Mouse (Mus musculus): Measurements from ENCODE around the gene Rnf5. TPM values are rescaled to one million over a fixed set of nuclear protein-coding genes. Genes with fewer than 3 reads are reported as not detected.

Gene Rnf5
- polyA plus RNA-seq, 1 experiment from 2014 or later = 180 TPM

DNA sequence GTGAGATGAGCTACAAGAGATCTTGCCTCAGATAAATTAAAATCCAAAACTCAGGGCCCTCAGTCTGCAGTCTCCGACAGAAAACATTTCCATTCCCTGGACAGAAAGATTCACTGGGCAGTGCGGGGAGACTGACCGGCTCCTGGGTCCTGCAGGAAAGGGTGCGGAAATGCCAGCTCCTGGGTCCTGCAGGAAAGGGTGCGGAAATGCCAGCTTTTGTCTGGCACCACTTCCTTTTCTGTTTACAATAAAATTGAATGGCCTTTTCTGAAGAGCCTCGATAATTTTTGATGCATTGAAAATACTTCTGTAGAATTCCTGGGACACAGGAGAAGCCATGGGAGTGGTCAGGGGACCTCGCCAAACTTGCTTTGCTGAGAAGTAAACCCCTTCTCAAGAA is 44.4 kb downstream of the Rnf5 start:
- no peak overlapping the region for H3K4me3 ChIP-seq (ENCODE audit: low read depth, low read length)
- H3K36me3 ChIP-seq (ENCODE audit: control insufficient read depth, insufficient read depth, low read length) = no peaks in the 10 kb centered on the region
- no peak overlapping the region for H3K9ac ChIP-seq (ENCODE audit: low read length)
- WGBS = 84% methylated on average over 7 of the region's 7 CpGs
- no peak for DNase-seq (ENCODE audit: low spot score, missing footprints)
- H3K9me3 ChIP-seq (ENCODE audit: control insufficient read depth, low read length) = no peaks in the 10 kb centered on the region
- no peaks in the 10 kb centered on the region for H3K4me1 ChIP-seq (ENCODE audit: control insufficient read depth, insufficient read depth, low read length)
- no peaks in the 10 kb centered on the region for H3K27me3 ChIP-seq (ENCODE audit: control insufficient read depth, insufficient read depth, low read length)
- H3K4me2 ChIP-seq = no peak overlapping the region
- no peak for ATAC-seq (ENCODE audit: low FRiP score)
- H3K27ac ChIP-seq (ENCODE audit: low read depth, low read length) = no peak overlapping the region

GRCm38 (mm10) chr17:34557411-34557810 is 46.1 kb downstream of the Rnf5 start:
- no peaks in the 10 kb centered on the region for H3K36me3 ChIP-seq (ENCODE audit: control insufficient read depth, insufficient read depth, low read length)
- 83% methylated on average over 11 of the region's 11 CpGs for WGBS

DNA sequence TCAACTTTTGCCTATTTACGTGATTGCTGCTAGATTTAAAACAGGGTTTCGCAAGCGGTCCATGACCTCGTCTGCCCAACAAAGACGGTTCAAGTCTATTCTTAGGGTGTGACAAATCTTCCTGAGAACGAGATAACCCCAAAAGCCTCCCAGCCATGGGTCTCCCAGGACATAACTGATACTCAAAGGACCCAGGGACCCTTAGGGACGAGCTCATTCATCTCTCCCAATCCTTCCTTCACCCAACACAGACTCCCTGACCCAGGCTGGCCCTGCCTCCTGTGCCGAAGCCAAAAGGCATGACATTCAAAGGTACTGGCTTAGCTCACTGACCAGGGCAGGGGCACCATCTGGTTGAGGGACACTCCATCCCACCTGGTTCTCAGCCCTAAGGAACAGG is 47.1 kb downstream of the Rnf5 start:
- Histone ChIP-seq H3K4me2 (no peak overlapping the region), H3K27ac (ENCODE audit: low read depth, low read length) (no peak overlapping the region), H3K36me3 (ENCODE audit: control insufficient read depth, insufficient read depth, low read length) (no peaks in the 10 kb centered on the region), H3K4me3 (ENCODE audit: low read depth, low read length) (no peak overlapping the region), H3K27me3 (ENCODE audit: control insufficient read depth, insufficient read depth, low read length) (no peaks in the 10 kb centered on the region), H3K4me1 (ENCODE audit: control insufficient read depth, insufficient read depth, low read length) (no peaks in the 10 kb centered on the region), H3K9ac (ENCODE audit: low read length) (no peak overlapping the region), H3K9me3 (ENCODE audit: control insufficient read depth, low read length) (no peaks in the 10 kb centered on the region)
- ATAC-seq (ENCODE audit: low FRiP score) = no peak
- WGBS = 81% methylated on average over 8 of the region's 8 CpGs
- no peak for DNase-seq (ENCODE audit: low spot score, missing footprints)

More at GRCm38 (mm10) chr17:34557411-34557810, 46.1 kb downstream of the Rnf5 start:
- no peak for DNase-seq (ENCODE audit: low spot score, missing footprints)
- ATAC-seq (ENCODE audit: low FRiP score) = no peak
- H3K9me3 ChIP-seq (ENCODE audit: control insufficient read depth, low read length) = no peaks in the 10 kb centered on the region
- no peak overlapping the region for H3K4me2 ChIP-seq
- H3K27me3 ChIP-seq (ENCODE audit: control insufficient read depth, insufficient read depth, low read length) = no peaks in the 10 kb centered on the region
- H3K4me3 ChIP-seq (ENCODE audit: low read depth, low read length) = no peak overlapping the region
- no peak overlapping the region for H3K9ac ChIP-seq (ENCODE audit: low read length)
- H3K4me1 ChIP-seq (ENCODE audit: control insufficient read depth, insufficient read depth, low read length) = no peaks in the 10 kb centered on the region
- no peak overlapping the region for H3K27ac ChIP-seq (ENCODE audit: low read depth, low read length)

DNA sequence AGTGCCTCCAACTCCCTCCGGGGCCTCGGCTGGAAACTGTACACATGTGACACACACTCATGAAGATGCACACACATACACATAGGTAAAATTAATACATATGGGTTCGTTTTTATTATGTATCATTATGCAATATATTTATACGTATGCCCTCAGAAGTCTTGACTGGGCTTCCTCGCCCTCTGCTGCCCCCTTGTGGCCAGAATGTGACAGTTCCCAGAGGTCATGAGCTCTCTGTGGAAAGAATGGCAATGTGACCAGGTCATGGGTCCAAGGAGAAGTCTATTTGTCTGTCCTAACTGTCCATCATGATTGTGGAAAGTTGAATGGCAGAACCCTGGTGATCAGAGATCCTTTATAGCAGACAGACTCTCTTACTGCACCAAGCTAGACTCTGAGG is 48.0 kb downstream of the Rnf5 start:
- no peaks in the 10 kb centered on the region for H3K9me3 ChIP-seq (ENCODE audit: control insufficient read depth, low read length)
- 24% methylated on average over 5 of the region's 5 CpGs for WGBS
- no peak overlapping the region for H3K4me3 ChIP-seq (ENCODE audit: low read depth, low read length)
- H3K27me3 ChIP-seq (ENCODE audit: control insufficient read depth, insufficient read depth, low read length) = no peaks in the 10 kb centered on the region
- peak; percentile 95 for DNase-seq (ENCODE audit: low spot score, missing footprints)
- 0 out of 2 replicates have a peak, but pooled peaks have one; percentile 55 for ATAC-seq (ENCODE audit: low FRiP score)
- H3K9ac ChIP-seq (ENCODE audit: low read length) = no peak overlapping the region
- no peak overlapping the region for H3K4me2 ChIP-seq
- H3K27ac ChIP-seq (ENCODE audit: low read depth, low read length) = no peak overlapping the region
- no peaks in the 10 kb centered on the region for H3K4me1 ChIP-seq (ENCODE audit: control insufficient read depth, insufficient read depth, low read length)
- H3K36me3 ChIP-seq (ENCODE audit: control insufficient read depth, insufficient read depth, low read length) = no peaks in the 10 kb centered on the region

Other genes with a start within 250 kb of the Rnf5 start
- 0.07 TPM in 1 of 2 replicates, not detected in the other for gene Btnl2, start 248.9 kb downstream of the Rnf5 start, polyA plus RNA-seq (2014; fragmentation: Nextera tagmentation; extraction: Ambion mirVana)
- not detected in 2 replicates for gene Btnl1, start 226.6 kb downstream of the Rnf5 start, polyA plus RNA-seq (2014; fragmentation: Nextera tagmentation; extraction: Ambion mirVana)
- gene BC051142, start 204.9 kb downstream of the Rnf5 start, polyA plus RNA-seq (2014; fragmentation: Nextera tagmentation; extraction: Ambion mirVana) = 1.6 and 2.9 TPM in 2 replicates
- not detected in 2 replicates for gene Btnl4, start 126.4 kb downstream of the Rnf5 start, polyA plus RNA-seq (2014; fragmentation: Nextera tagmentation; extraction: Ambion mirVana)
- not detected in 2 replicates for gene Btnl6, start 86.3 kb downstream of the Rnf5 start, polyA plus RNA-seq (2014; fragmentation: Nextera tagmentation; extraction: Ambion mirVana)
- gene Notch4, start 39.4 kb downstream of the Rnf5 start, polyA plus RNA-seq (2014; fragmentation: Nextera tagmentation; extraction: Ambion mirVana) = 8.9 and 15.8 TPM in 2 replicates
- 4.4 and 4.8 TPM in 2 replicates for gene Gpsm3, start 13.9 kb downstream of the Rnf5 start, polyA plus RNA-seq (2014; fragmentation: Nextera tagmentation; extraction: Ambion mirVana)
- 17.3 and 20.1 TPM in 2 replicates for gene Pbx2, start 12.4 kb downstream of the Rnf5 start, polyA plus RNA-seq (2014; fragmentation: Nextera tagmentation; extraction: Ambion mirVana)
- 1.4 and 1.6 TPM in 2 replicates for gene Ager, start 5.8 kb downstream of the Rnf5 start, polyA plus RNA-seq (2014; fragmentation: Nextera tagmentation; extraction: Ambion mirVana)
- gene Agpat1, start 572 bp upstream of the Rnf5 start, polyA plus RNA-seq (2014; fragmentation: Nextera tagmentation; extraction: Ambion mirVana) = 68.4 and 75.3 TPM in 2 replicates
- 3.3 and 3.8 TPM in 2 replicates for gene Egfl8, start 12.3 kb upstream of the Rnf5 start, polyA plus RNA-seq (2014; fragmentation: Nextera tagmentation; extraction: Ambion mirVana)
- 25.8 and 26.4 TPM in 2 replicates for gene Ppt2, start 24.8 kb upstream of the Rnf5 start, polyA plus RNA-seq (2014; fragmentation: Nextera tagmentation; extraction: Ambion mirVana)
- gene Prrt1, start 25.8 kb upstream of the Rnf5 start, polyA plus RNA-seq (2014; fragmentation: Nextera tagmentation; extraction: Ambion mirVana) = 1.8 and 2.4 TPM in 2 replicates
- gene Fkbpl, start 41.1 kb upstream of the Rnf5 start, polyA plus RNA-seq (2014; fragmentation: Nextera tagmentation; extraction: Ambion mirVana) = 14.4 and 15.1 TPM in 2 replicates
- 68.2 and 77.6 TPM in 2 replicates for gene Atf6b, start 43.5 kb upstream of the Rnf5 start, polyA plus RNA-seq (2014; fragmentation: Nextera tagmentation; extraction: Ambion mirVana)
- gene Tnxb, start 66.8 kb upstream of the Rnf5 start, polyA plus RNA-seq (2014; fragmentation: Nextera tagmentation; extraction: Ambion mirVana) = 0.03 and 0.05 TPM in 2 replicates
- gene C4b, start 140.2 kb upstream of the Rnf5 start, polyA plus RNA-seq (2014; fragmentation: Nextera tagmentation; extraction: Ambion mirVana) = not detected in 2 replicates
- gene Cyp21a1, start 200.9 kb upstream of the Rnf5 start, polyA plus RNA-seq (2014; fragmentation: Nextera tagmentation; extraction: Ambion mirVana) = not detected in 2 replicates
- gene Stk19, start 233.3 kb upstream of the Rnf5 start, polyA plus RNA-seq (2014; fragmentation: Nextera tagmentation; extraction: Ambion mirVana) = 20.2 and 21.5 TPM in 2 replicates
- gene Dxo, start 233.3 kb upstream of the Rnf5 start, polyA plus RNA-seq (2014; fragmentation: Nextera tagmentation; extraction: Ambion mirVana) = 60.7 and 64.8 TPM in 2 replicates
- 30.7 and 36.2 TPM in 2 replicates for gene Skiv2l, start 246.5 kb upstream of the Rnf5 start, polyA plus RNA-seq (2014; fragmentation: Nextera tagmentation; extraction: Ambion mirVana)
- 117 and 125 TPM in 2 replicates for gene Nelfe, start 246.7 kb upstream of the Rnf5 start, polyA plus RNA-seq (2014; fragmentation: Nextera tagmentation; extraction: Ambion mirVana)